Mouse (Mus musculus) neural tube, embryonic 14.5 days (tissue): ENCODE measurements around the gene Gm20388. TPM values are rescaled to one million over a fixed set of nuclear protein-coding genes. Genes with fewer than 3 reads are reported as not detected.
A peak's percentile ranks its signal among the peaks of the same experiment; 100 is the strongest.

Experiments
- ATAC-seq: fragments of 200-750 bp; cut with Nextera tagmentation; 2 replicates; pipeline ENCODE4 v1.8.0; 2017; ENCODE audit warnings: low read depth, mild to moderate bottlenecking, moderate TSS enrichment, moderate library complexity
- H3K27ac ChIP-seq: fragments of 300-500 bp; sonication (generic); 2 replicates; pipeline ENCODE4 v1.5.1; 2014; ENCODE audit warnings: low read depth, mild to moderate bottlenecking, control low read depth, low read length, moderate library complexity, mixed read lengths
- H3K27me3 ChIP-seq: fragments of 300-500 bp; sonication (generic); 2 replicates; pipeline ENCODE4 v1.6.1; 2014; ENCODE audit warnings: low read length; ENCODE audit not compliant: control insufficient read depth, insufficient read depth
- H3K36me3 ChIP-seq: fragments of 300-500 bp; sonication (generic); 2 replicates; pipeline ENCODE4 v1.6.1; 2014; ENCODE audit warnings: low read length, mixed read lengths; ENCODE audit not compliant: control insufficient read depth, insufficient read depth
- H3K4me1 ChIP-seq: fragments of 300-500 bp; sonication (generic); 2 replicates; pipeline ENCODE4 v1.6.1; 2014; ENCODE audit warnings: low read length; ENCODE audit not compliant: control insufficient read depth, insufficient read depth
- H3K4me2 ChIP-seq: fragments of 300-500 bp; sonication (generic); 2 replicates; pipeline ENCODE4 v1.6.1; 2014; ENCODE audit warnings: mild to moderate bottlenecking, low read depth, low read length, control low read depth
- H3K4me3 ChIP-seq: fragments of 300-500 bp; sonication (generic); 2 replicates; pipeline ENCODE4 v1.5.1; 2014; ENCODE audit warnings: low read depth, low read length, control low read depth, mixed read lengths
- H3K9ac ChIP-seq: fragments of 300-500 bp; sonication (generic); replicated peaks from 2 replicates; pipeline ENCODE4 v1.6.1; 2014; ENCODE audit warnings: low read depth, mild to moderate bottlenecking, control low read depth, low read length, mixed read lengths
- H3K9me3 ChIP-seq: fragments of 300-500 bp; sonication (generic); 2 replicates; pipeline ENCODE4 v1.6.1; 2016; ENCODE audit warnings: low read length; ENCODE audit not compliant: control insufficient read depth
- WGBS: fragments of 180-500 bp; shearing (Covaris S2); extraction: QIAGEN DNeasy Blood & Tissue Kit; methylation state at CpG from one replicate; pipeline ENCODE4 v1.1.7; 2014; 5-methylcytosine and 5-hydroxymethylcytosine counted together
- polyA plus RNA-seq: library from polyadenylated mRNA; unstranded; fragments of >200 nt; fragmentation: Nextera tagmentation; extraction: Ambion mirVana; gene quantifications from 2 replicates; pipeline ENCODE4 v1.2.1, GENCODE M21; 2014

The Gm20388 gene
- polyA plus RNA-seq, 1 experiment from 2014 or later, result 10.3 TPM

DNA sequence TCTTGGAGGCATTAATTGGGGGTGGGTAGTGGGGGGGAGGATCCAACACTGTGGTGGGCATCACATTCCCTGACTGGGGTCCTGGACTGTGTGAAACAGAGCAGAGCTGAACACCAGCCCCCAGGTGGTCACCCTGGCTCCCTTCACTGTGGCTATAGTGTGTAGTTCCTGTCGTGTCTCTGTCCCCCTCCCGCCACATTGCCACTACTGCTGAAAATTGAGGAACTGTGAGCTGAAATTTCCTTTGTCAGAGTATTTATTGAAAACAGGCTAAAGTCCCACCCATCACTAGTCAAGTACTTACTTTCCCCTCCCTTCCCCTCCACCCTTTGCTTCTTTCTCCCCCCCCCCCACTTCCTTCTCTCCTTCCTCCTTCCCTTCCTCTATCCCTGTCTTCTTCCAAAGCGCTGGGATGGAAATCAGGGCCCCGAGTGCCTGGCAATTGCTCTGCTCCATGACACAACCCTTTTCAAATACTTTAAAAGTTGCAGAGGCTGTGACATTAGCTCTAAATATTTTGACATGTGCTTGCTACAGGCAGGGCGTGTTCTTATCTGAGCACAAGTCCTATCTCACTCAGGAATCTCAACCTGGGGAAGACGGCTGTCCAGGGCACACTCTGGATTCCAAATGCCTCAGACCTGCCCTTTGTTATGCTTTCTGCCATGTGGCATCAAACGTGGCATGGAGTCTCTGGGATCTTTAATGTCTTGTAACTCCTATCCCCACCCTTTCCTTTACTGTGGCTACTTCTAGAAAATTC lies 1200.7 kb downstream of the Gm20388 start:
- Histone ChIP-seq H3K4me3 (no peak overlapping the region), H3K27me3 (peaks cover 28% of the 10 kb centered on the region)
- 54% methylated on average over 7 of the region's 7 CpGs for WGBS

DNA sequence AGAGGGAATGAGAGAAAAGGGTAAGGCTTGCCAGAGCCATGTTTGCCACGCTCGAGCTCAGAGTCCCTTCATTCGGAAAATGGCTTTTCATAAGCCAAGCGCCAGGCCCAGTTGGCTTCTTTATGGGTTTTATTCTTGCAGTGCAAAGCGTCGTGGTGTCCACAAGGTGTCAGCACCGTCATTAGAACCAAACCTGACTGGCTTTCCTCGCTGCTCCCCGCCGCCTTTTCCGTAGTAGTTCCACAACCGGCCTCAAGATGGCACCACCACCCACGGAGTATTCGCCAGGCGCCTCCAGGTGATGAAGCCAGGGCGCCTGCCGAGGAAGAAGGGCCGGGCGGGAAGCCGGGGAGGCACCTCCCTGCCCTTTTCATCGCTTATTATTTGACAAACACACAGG lies 1202.6 kb downstream of the Gm20388 start:
- H3K4me1 ChIP-seq, result peaks cover 4% of the 10 kb centered on the region; the same call in 1 of the 2 replicates
- H3K27me3 ChIP-seq, result peaks cover 44% of the 10 kb centered on the region
- peak; percentile 30 for ATAC-seq
- H3K4me2 ChIP-seq, result no peak overlapping the region
- 1% methylated on average over 21 of the region's 21 CpGs for WGBS
- no peak overlapping the region for H3K27ac ChIP-seq
- H3K4me3 ChIP-seq, result no peak overlapping the region
- no peaks in the 10 kb centered on the region for H3K9me3 ChIP-seq
- H3K9ac ChIP-seq, result no peak overlapping the region
- H3K36me3 ChIP-seq, result no peaks in the 10 kb centered on the region

More for the DNA sequence above, 1200.7 kb downstream of the Gm20388 start:
- Histone ChIP-seq H3K9ac (no peak overlapping the region), H3K9me3 (no peaks in the 10 kb centered on the region), H3K27ac (no peak overlapping the region), H3K4me2 (no peak overlapping the region), H3K36me3 (no peaks in the 10 kb centered on the region), H3K4me1 (peaks cover 7% of the 10 kb centered on the region; the same call in 1 of the 2 replicates)
- ATAC-seq, result no peak

DNA sequence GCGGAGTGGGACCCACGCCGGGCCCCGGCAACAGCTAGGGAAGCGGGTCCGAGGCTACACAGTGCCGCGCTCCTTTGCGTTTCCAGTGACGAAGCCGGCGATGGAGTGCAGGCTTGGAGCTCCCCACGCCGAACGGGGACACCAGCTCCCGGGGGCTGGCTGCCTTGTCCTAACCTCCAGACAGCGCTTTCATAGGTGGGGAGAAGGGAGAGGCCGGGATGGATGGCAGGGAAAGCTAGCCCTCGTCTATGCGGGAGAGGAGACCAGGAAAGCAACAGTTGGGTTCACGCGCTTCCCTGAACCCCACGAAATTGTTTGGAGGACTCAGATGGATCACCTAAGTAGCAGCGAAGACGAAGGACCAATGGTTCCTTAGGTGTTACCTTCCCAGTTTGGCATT lies 1204.5 kb downstream of the Gm20388 start:
- Histone ChIP-seq H3K4me2 (no peak overlapping the region), H3K4me3 (no peak overlapping the region; the same call in 1 of the 2 replicates)
- no peak for ATAC-seq

DNA sequence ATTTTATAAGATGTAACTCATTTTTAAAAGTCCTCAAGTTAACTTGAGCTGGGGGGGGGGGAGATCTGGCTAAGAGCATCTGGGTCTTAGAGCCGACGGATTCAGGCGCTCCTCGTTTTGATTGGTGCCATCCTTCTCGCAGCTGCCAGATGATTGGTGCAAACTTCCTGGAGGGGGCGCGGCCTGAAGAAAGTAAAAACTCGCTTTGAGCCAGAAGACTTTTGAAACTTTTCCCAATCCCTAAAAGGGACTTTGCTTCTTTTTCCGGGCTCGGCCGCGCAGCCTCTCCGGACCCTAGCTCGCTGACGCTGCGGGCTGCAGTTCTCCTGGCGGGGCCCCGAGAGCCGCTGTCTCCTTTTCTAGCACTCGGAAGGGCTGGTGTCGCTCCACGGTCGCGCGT lies 1205.3 kb downstream of the Gm20388 start, which contains the start of gene Foxc2:
Gene Foxc2, plus strand, starts transcription at position 224 of the 400 bp plus-strand sequence.
- no peak within 1 kb of the TSS for H3K27ac ChIP-seq
- H3K4me2 ChIP-seq, result peak within 1 kb of the TSS; percentile 41
- WGBS, result 0% methylated on average over 25 of the region's 25 CpGs
- peaks cover 56% of the 10 kb centered on the region for H3K27me3 ChIP-seq
- no peaks in the 10 kb centered on the region for H3K9me3 ChIP-seq
- peaks cover 4% of the 10 kb centered on the region; the same call in 1 of the 2 replicates for H3K4me1 ChIP-seq
- H3K9ac ChIP-seq, result 0 out of 2 replicates have a peak within 1 kb of the TSS, but pooled peaks have one; percentile 28
- peak within 1 kb of the TSS; percentile 31 for H3K4me3 ChIP-seq
- ATAC-seq, result no peak
- no peaks in the 10 kb centered on the region for H3K36me3 ChIP-seq

More for the DNA sequence above, 1204.5 kb downstream of the Gm20388 start:
- peaks cover 50% of the 10 kb centered on the region for H3K27me3 ChIP-seq
- 2% methylated on average over 25 of the region's 25 CpGs for WGBS
- H3K9ac ChIP-seq, result no peak overlapping the region
- no peak overlapping the region for H3K27ac ChIP-seq
- H3K9me3 ChIP-seq, result no peaks in the 10 kb centered on the region
- peaks cover 4% of the 10 kb centered on the region; the same call in 1 of the 2 replicates for H3K4me1 ChIP-seq
- H3K36me3 ChIP-seq, result no peaks in the 10 kb centered on the region

DNA sequence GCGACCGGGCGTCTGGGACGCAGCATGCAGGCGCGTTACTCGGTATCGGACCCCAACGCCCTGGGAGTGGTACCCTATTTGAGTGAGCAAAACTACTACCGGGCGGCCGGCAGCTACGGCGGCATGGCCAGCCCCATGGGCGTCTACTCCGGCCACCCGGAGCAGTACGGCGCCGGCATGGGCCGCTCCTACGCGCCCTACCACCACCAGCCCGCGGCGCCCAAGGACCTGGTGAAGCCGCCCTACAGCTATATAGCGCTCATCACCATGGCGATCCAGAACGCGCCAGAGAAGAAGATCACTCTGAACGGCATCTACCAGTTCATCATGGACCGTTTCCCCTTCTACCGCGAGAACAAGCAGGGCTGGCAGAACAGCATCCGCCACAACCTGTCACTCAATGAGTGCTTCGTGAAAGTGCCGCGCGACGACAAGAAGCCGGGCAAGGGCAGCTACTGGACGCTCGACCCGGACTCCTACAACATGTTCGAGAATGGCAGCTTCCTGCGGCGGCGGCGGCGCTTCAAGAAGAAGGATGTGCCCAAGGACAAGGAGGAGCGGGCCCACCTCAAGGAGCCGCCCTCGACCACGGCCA lies 1206.0 kb downstream of the Gm20388 start:
- H3K27me3 ChIP-seq, result peaks cover 57% of the 10 kb centered on the region
- WGBS, result 1% methylated on average over 49 of the region's 55 CpGs
- no peaks in the 10 kb centered on the region for H3K9me3 ChIP-seq
- ATAC-seq, result peak; percentile 53; the same call in 1 of the 2 replicates
- H3K36me3 ChIP-seq, result no peaks in the 10 kb centered on the region
- peak overlapping the region; percentile 41 for H3K4me2 ChIP-seq
- H3K4me1 ChIP-seq, result peaks cover 4% of the 10 kb centered on the region; the same call in 1 of the 2 replicates
- H3K27ac ChIP-seq, result no peak overlapping the region
- peak overlapping the region; percentile 31 for H3K4me3 ChIP-seq
- H3K9ac ChIP-seq, result no peak overlapping the region

DNA sequence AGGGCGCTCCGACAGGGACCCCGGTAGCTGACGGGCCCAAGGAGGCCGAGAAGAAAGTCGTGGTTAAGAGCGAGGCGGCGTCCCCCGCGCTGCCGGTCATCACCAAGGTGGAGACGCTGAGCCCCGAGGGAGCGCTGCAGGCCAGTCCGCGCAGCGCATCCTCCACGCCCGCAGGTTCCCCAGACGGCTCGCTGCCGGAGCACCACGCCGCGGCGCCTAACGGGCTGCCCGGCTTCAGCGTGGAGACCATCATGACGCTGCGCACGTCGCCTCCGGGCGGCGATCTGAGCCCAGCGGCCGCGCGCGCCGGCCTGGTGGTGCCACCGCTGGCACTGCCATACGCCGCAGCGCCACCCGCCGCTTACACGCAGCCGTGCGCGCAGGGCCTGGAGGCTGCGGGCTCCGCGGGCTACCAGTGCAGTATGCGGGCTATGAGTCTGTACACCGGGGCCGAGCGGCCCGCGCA lies 1206.6 kb downstream of the Gm20388 start:
- Histone ChIP-seq H3K36me3 (no peaks in the 10 kb centered on the region), H3K4me1 (peaks cover 4% of the 10 kb centered on the region; the same call in 1 of the 2 replicates), H3K9me3 (no peaks in the 10 kb centered on the region), H3K4me2 (peak overlapping the region; percentile 41; the same call in 1 of the 2 replicates), H3K9ac (no peak overlapping the region; the same call in 1 of the 2 replicates), H3K4me3 (peak overlapping the region; percentile 31), H3K27ac (no peak overlapping the region), H3K27me3 (peaks cover 62% of the 10 kb centered on the region)
- WGBS, result 0% methylated on average over 50 of the region's 62 CpGs
- no peak for ATAC-seq

DNA sequence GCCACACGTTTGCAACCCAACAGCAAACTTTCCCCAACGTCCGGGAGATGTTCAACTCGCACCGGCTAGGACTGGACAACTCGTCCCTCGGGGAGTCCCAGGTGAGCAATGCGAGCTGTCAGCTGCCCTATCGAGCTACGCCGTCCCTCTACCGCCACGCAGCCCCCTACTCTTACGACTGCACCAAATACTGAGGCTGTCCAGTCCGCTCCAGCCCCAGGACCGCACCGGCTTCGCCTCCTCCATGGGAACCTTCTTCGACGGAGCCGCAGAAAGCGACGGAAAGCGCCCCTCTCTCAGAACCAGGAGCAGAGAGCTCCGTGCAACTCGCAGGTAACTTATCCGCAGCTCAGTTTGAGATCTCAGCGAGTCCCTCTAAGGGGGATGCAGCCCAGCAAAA lies 1207.3 kb downstream of the Gm20388 start:
- Histone ChIP-seq H3K36me3 (no peaks in the 10 kb centered on the region), H3K4me2 (no peak overlapping the region), H3K27me3 (peaks cover 66% of the 10 kb centered on the region), H3K27ac (no peak overlapping the region), H3K9ac (no peak overlapping the region), H3K4me1 (peaks cover 4% of the 10 kb centered on the region; the same call in 1 of the 2 replicates), H3K9me3 (no peaks in the 10 kb centered on the region), H3K4me3 (peak overlapping the region; percentile 31)
- WGBS, result under 1% methylated on average over 28 of the region's 28 CpGs
- ATAC-seq, result no peak

DNA sequence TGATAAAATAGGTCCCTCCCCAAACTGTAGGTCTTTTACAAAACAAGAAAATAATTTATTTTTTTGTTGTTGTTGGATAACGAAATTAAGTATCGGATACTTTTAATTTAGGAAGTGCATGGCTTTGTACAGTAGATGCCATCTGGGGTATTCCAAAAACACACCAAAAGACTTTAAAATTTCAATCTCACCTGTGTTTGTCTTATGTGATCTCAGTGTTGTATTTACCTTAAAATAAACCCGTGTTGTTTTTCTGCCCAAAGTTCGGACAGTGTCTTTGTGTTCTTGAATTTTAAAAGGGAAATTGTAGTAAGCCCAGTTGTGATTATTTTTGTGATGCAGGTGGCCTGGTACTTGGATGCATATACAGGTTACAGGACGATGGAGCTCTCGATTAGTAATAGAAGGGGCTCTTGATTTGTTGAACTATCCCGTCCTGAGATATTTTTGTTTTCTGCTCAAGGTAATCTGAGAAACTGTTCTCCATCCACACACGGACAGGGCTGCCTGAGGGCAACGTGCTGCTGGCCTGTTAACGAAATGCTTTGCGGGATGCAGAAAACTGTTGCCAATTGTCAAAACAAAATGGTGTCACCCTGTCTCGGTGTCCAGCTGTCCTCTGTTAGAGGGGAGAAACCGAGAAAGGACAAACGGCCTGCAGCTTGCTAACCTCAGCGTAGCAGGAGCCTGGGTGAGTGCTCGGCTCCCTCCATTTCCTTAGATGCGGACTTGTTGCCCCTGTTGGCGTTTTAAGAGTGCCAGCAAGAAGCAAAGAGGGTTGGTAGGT lies 1208.2 kb downstream of the Gm20388 start:
- Histone ChIP-seq H3K27ac (no peak overlapping the region), H3K27me3 (peaks cover 70% of the 10 kb centered on the region), H3K9ac (no peak overlapping the region), H3K4me3 (peak overlapping the region; percentile 3; the same call in 1 of the 2 replicates), H3K4me2 (no peak overlapping the region), H3K36me3 (no peaks in the 10 kb centered on the region), H3K4me1 (peaks cover 4% of the 10 kb centered on the region; the same call in 1 of the 2 replicates), H3K9me3 (no peaks in the 10 kb centered on the region)
- 2% methylated on average over 18 of the region's 18 CpGs for WGBS
- ATAC-seq, result no peak
